Mouse (Mus musculus) skeletal muscle tissue, postnatal 0 days (tissue): ENCODE measurements around the gene Slc26a3. TPM values are rescaled to one million over a fixed set of nuclear protein-coding genes. Genes with fewer than 3 reads are reported as not detected.

Experiments
- polyA plus RNA-seq: library from polyadenylated mRNA; unstranded; fragments of >200 nt; fragmentation: Nextera tagmentation; extraction: Ambion mirVana; gene quantifications from 2 replicates; pipeline ENCODE4 v1.2.1, GENCODE M21; 2015

Gene Slc26a3
- 0.05 TPM in 1 of 2 replicates, not detected in the other for polyA plus RNA-seq

DNA sequence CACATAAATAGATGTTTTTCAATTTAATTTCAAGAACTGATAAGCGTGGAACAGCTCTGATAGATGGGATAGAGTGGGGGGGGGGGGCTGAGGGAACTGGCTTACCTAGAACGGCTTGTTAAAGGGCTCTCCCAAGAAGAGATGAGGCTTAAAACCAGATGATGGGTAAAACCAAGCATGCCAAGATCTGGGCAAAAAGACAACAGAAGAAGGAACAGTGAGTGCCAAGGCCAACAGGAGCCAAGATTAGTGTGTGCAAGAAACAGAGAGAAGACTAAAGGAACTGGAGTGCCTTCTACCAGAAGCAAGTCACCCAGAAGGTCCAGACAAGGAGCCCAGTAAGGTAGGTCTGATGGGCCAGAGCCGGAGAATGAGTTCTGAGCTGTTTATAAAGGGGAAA, at the start of gene Slc26a3:
Slc26a3 (plus strand) TSS at position 301 of the 400 bp plus-strand sequence.

GRCm38 (mm10) chr12:31350944-31351928, 39.4 kb upstream of the Slc26a3 start, which contains the start of gene Dld:
Gene Dld, minus strand, starts transcription at chr12:31351453.

DNA sequence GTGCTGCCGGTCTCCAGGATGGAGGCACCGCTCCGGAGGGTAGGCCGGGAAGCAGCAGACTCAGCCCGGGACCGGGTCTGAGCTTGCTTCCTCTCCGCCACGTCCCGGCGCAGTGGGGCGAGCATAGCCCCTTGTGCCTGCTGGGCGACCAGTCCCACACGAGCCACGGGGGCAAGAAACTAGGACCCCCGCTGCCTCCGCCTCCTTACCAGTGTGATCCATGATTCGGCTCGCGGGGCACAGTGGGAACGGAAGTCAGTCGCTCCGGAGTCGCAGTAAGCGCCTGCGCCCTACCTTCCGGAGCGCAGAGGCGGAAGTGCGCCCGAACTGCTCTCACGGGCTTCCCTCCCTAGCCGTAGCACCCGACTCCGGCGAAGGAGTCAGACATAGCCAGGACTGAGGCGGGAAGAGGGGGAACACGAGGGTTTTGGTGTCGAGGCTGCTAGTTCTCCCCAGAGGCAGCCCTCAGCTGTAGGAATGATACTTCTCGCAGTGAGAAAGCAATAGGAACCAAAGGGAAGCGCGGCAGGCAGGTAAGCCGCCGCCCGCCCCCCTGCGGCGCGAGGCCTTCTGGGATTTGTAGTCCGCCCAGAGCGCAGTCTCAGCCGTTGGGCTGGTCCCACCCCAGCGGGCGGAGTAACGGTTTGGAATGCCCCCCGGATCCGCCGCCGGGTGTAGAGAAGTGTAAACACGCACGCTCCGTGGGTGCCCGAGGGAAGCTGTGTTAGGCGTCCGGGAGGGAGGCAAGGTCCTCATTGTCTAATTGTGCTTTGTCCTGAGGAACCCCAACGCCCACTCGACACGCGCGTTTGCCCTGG, 108.9 kb downstream of the Slc26a3 start, which contains the start of gene Cbll1:
Cbll1 (minus strand) TSS at position 303 of the 818 bp plus-strand sequence.

Other genes starting within 250 kb of the Slc26a3 start
- not detected in 2 replicates for gene Gm6993, start 150.1 kb upstream of the Slc26a3 start, polyA plus RNA-seq
- 47.2 and 54.0 TPM in 2 replicates for gene Lamb1, start 125.6 kb upstream of the Slc26a3 start, polyA plus RNA-seq
- 267 and 272 TPM in 2 replicates for gene Dld, start 39.4 kb upstream of the Slc26a3 start, polyA plus RNA-seq
- 4.7 and 5.1 TPM in 2 replicates for gene Cbll1, start 108.7 kb downstream of the Slc26a3 start, polyA plus RNA-seq
- gene Slc26a4, start 169.1 kb downstream of the Slc26a3 start, polyA plus RNA-seq = 1.4 and 1.8 TPM in 2 replicates
- 34.3 and 39.5 TPM in 2 replicates for gene Bcap29, start 243.8 kb downstream of the Slc26a3 start, polyA plus RNA-seq